Mouse (Mus musculus): ENCODE measurements around the gene Gucd1. TPM values are rescaled to one million over a fixed set of nuclear protein-coding genes. Genes with fewer than 3 reads are reported as not detected.

The Gucd1 gene
- total RNA-seq, 2 experiments from 2014 or later: 21.5 to 23.8 TPM

DNA sequence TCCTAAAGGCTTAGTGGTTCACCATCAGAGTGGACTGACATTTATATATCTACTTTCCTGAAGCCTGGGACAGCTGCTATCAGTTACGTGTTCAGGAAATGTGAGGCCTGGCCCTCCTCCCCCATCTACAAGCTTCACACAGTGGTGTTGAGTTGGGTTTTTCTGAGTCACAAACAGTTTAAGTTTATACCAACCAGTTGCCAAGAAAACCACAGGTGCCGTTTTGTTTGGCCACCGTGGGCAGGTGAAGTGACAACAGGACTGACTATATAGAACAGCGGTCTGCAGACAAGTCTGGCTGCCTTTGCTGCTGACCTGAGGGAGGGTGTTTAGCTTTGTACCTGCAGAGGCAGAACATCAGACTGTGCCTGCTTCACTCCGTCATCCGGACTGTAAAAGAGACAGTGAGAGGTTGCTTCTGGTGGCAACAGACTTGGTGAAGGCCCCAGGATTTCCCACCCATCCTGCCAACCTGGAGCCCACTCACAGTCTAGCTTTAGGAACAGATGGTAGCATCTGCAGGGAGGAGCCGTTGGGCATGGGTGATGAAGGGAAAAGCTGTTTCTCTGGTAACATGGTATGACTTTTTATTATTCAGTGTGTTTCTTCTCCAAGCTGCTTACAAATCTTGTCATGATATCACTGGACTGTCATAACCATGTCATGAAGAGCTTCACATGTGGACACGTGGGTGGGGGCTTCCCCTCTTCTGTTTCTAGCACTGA is 214.3 kb downstream of the Gucd1 start:
- intact Hi-C loops (cut with DNase I): no loop called here
- peak; percentile 43 for DNase-seq

DNA sequence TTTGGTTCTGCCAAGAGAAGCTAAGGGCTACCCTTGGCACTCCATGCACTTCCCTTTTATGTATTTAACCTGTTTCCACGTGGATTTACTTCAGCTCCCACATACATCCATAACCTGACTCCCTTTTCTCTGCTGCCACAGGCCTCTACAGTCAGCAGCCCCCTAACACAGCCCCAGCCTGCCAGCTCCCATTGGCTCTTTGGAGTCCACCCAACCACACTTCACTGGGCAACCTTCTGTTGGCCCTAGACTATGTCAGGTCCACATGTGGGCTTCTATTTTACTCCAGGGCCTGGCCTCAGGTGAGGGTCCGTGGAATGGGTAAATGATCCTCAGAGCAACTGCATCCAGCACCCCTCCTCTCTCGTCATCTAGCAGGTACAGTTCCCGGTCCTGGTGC is 215.2 kb downstream of the Gucd1 start:
- intact Hi-C loops (cut with DNase I): no loop called here
- no peak for DNase-seq

DNA sequence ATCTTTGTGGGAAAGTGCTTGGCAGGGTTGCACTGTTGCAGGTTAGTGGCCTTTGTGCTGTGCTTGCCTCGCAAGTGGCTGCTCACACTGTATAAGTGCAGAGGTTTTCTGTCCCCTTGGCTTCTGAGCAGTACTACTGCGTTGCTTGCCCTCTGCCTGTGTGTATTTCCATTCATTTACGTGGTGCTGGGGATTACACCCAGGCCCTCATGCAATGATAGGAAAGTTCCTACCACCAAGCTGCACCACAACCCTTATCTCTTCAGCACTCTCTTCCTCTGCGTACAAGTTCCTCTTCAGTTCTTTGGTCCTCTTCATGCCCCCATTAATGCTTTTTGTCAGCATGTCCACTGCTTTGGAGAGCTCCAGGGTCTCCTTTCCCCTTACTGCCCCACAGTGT is 215.8 kb downstream of the Gucd1 start:
- DNase-seq: no peak
- intact Hi-C loops (cut with DNase I): no loop called here

DNA sequence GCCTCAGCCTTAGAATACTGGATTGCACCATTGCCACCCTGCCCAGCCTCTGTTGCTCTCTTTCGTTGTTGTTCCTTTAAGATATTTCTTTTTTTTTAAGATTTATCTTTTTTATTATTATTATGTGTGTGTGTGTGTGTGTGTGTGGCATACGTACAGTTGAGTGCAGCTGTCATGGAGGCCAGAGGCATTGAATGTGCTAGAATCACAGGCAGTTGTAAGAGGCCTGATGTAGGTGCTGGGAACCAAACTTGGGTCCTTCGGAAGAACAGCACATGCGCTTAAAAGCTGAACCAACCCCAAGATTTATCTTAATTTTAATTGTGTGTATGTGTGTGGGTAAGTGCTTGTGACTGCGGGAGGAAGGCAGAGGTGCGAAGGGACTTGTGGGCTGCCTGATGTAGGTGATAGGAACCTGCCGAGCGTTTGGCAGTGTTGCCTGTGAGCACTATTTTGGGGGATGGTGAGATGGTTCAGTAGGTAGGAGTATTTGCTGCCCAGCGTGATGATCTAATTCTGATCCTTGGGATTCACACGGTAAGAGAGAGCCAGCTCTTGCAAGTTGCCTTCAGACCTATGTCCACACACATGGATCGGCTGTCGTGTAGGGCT is 216.5 kb downstream of the Gucd1 start:
- DNase-seq: no peak
- intact Hi-C loops (cut with DNase I): no loop called here

Other genes starting within 250 kb of the Gucd1 start
- gene Adora2a, start 201.1 kb downstream of the Gucd1 start, total RNA-seq (2021): 10 to 100 TPM; 10.2 to 13.5 TPM
- under 1 TPM; 0.12 to 0.52 TPM for gene Upb1, start 116.9 kb downstream of the Gucd1 start, total RNA-seq (2021)
- 100 to 1,000 TPM; 119 to 120 TPM for gene Snrpd3, start 421 bp downstream of the Gucd1 start, total RNA-seq (2021)
- gene Lrrc75b, start 42.4 kb upstream of the Gucd1 start, total RNA-seq (2021): 10 to 100 TPM; 46.4 to 49.0 TPM
- 1 to 10 TPM; 3.1 to 3.5 TPM for gene Ggt1, start 43.6 kb upstream of the Gucd1 start, total RNA-seq (2021)
- 1 to 10 TPM; 1.9 to 3.0 TPM for gene Ggt5, start 71.4 kb upstream of the Gucd1 start, total RNA-seq (2021)
- 1 to 10 TPM; 1.6 to 2.5 TPM for gene Susd2, start 126.0 kb upstream of the Gucd1 start, total RNA-seq (2021)
- gene Cabin1, start 246.4 kb upstream of the Gucd1 start, total RNA-seq (2021): 100 to 1,000 TPM in 1 of 2 experiments, 10 to 100 TPM in 1; 93.1 to 101 TPM

Measured in left cerebral cortex, postnatal 4 days (tissue).